Mouse (Mus musculus) kidney, adult 2 months (tissue): ENCODE data around the gene Supt20.

ENCODE experiments used
- CTCF ChIP-seq: fragments of 200-500 bp; conservative IDR thresholded peaks from 2 replicates; pipeline ENCODE4 v1.5.1; 2011; ENCODE audit warnings: low read depth, mild to moderate bottlenecking, control low read depth, low read length, moderate library complexity, mixed read lengths; ENCODE audit not compliant: insufficient read depth, insufficient read length
- POLR2A ChIP-seq: fragments of 200-500 bp; IDR thresholded peaks from one replicate; pipeline ENCODE4 v1.6.1; 2011; ENCODE audit warnings: low read depth, low read length, control low read depth

DNA sequence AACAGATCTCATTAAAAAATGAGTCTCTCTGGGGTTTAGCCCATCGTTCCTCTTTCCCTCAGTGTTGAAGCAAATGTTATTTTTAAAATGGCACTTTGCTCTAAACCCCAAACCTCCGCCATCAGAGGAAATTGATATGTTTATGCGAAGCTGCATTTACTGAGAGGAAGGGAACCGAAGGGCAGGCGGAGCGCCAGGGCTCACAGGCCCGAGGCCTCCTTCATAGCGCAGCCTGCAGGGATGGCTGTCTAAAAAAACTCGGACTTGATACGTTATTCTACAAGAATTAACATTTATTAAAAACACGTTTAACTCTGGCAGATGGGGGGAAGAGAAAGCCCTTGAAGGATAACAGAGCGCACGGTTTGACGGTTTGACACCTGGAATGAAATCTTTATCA lies 73.4 kb downstream of the Supt20 start:
- TF ChIP-seq CTCF: no peak
- no peak for TF ChIP-seq POLR2A
